Mouse (Mus musculus): ENCODE measurements around the gene Brap. TPM values are rescaled to one million over a fixed set of nuclear protein-coding genes. Genes with fewer than 3 reads are reported as not detected.
A peak's percentile ranks its signal among the peaks of the same experiment; 100 is the strongest.

Brap gene
- total and polyA plus RNA-seq, 3 experiments: 12.8 to 70.1 (median 30.0) TPM

- peak; percentile 66 for ATAC-seq (ENCODE audit: extremely low read depth, insufficient number of reproducible peaks, low FRiP score, poor library complexity, severe bottlenecking)
- peak within 1 kb of the TSS; percentile 90 for H3K4me3 ChIP-seq (ENCODE audit: low read depth, low read length)
- H3K27me3 ChIP-seq (ENCODE audit: insufficient read depth, low read length): no peaks in the 10 kb centered on the region
- peaks cover 16% of the 10 kb centered on the region for H3K36me3 ChIP-seq (replicated peaks)
- DNase-seq (ENCODE audit: low spot score): peak; percentile 93
- H3K4me1 ChIP-seq (ENCODE audit: insufficient read depth, low read depth, low read length): peaks cover 36% of the 10 kb centered on the region
- no peak for TF ChIP-seq POLR2AphosphoS5 (IDR thresholded peaks at IDR 0.05; ENCODE audit: insufficient replicate concordance, low read depth, low read length)
- no peak for TF ChIP-seq TAL1 (conservative IDR thresholded peaks at IDR 0.05; ENCODE audit: low read depth, low read length)
- TF ChIP-seq GATA1 (IDR thresholded peaks at IDR 0.05; ENCODE audit: borderline replicate concordance, low read length): no peak
- TF ChIP-seq GATA2 (IDR thresholded peaks at IDR 0.05; ENCODE audit: borderline replicate concordance, low read depth, low read length): no peak
- TF ChIP-seq CTCF (IDR thresholded peaks at IDR 0.05; ENCODE audit: low read depth, low read length): no peak
- H3K9me3 ChIP-seq (replicated peaks): no peaks in the 10 kb centered on the region
These were observed 51.0 kb downstream of the Brap start, which contains the start of gene Atxn2 for GRCm38 (mm10) chr5:121711174-121711927. Gene Atxn2 (plus strand): TSS chr5:121711337.

- no peak for TF ChIP-seq CTCF (IDR thresholded peaks at IDR 0.05; ENCODE audit: low read depth, low read length)
- DNase-seq (ENCODE audit: low spot score) (no peak), ATAC-seq (ENCODE audit: extremely low read depth, insufficient number of reproducible peaks, low FRiP score, poor library complexity, severe bottlenecking) (no peak)
- peaks cover 21% of the 10 kb centered on the region for H3K36me3 ChIP-seq (replicated peaks)
- H3K27me3 ChIP-seq (ENCODE audit: insufficient read depth, low read length): no peaks in the 10 kb centered on the region
- H3K9me3 ChIP-seq (replicated peaks): no peaks in the 10 kb centered on the region
- peaks cover 40% of the 10 kb centered on the region for H3K4me1 ChIP-seq (ENCODE audit: insufficient read depth, low read depth, low read length)
- peak overlapping the region; percentile 90 for H3K4me3 ChIP-seq (ENCODE audit: low read depth, low read length)
These were observed 51.5 kb downstream of the Brap start for GRCm38 (mm10) chr5:121711928-121712231.

GRCm38 (mm10) chr5:121712232-121712933, 52.0 kb downstream of the Brap start:
- DNase-seq (ENCODE audit: low spot score) (peak; percentile 44), ATAC-seq (ENCODE audit: extremely low read depth, insufficient number of reproducible peaks, low FRiP score, poor library complexity, severe bottlenecking) (no peak)
- Histone ChIP-seq H3K9me3 (replicated peaks) (no peaks in the 10 kb centered on the region), H3K27me3 (ENCODE audit: insufficient read depth, low read length) (no peaks in the 10 kb centered on the region), H3K36me3 (replicated peaks) (peaks cover 26% of the 10 kb centered on the region), H3K4me3 (ENCODE audit: low read depth, low read length) (peak overlapping the region; percentile 90), H3K4me1 (ENCODE audit: insufficient read depth, low read depth, low read length) (peaks cover 43% of the 10 kb centered on the region)
- TF ChIP-seq POLR2AphosphoS5 (IDR thresholded peaks at IDR 0.05; ENCODE audit: insufficient replicate concordance, low read depth, low read length): no peak
- TF ChIP-seq TAL1 (conservative IDR thresholded peaks at IDR 0.05; ENCODE audit: low read depth, low read length): no peak
- no peak for TF ChIP-seq GATA1 (IDR thresholded peaks at IDR 0.05; ENCODE audit: borderline replicate concordance, low read length)
- TF ChIP-seq CTCF (IDR thresholded peaks at IDR 0.05; ENCODE audit: low read depth, low read length): no peak
- TF ChIP-seq GATA2 (IDR thresholded peaks at IDR 0.05; ENCODE audit: borderline replicate concordance, low read depth, low read length): no peak

- Histone ChIP-seq H3K4me3 (ENCODE audit: low read depth, low read length) (peak overlapping the region; percentile 90), H3K9me3 (replicated peaks) (no peaks in the 10 kb centered on the region), H3K36me3 (replicated peaks) (peaks cover 32% of the 10 kb centered on the region), H3K27me3 (ENCODE audit: insufficient read depth, low read length) (no peaks in the 10 kb centered on the region), H3K4me1 (ENCODE audit: insufficient read depth, low read depth, low read length) (peaks cover 48% of the 10 kb centered on the region)
- ATAC-seq (ENCODE audit: extremely low read depth, insufficient number of reproducible peaks, low FRiP score, poor library complexity, severe bottlenecking): no peak
- peak; percentile 23 for DNase-seq (ENCODE audit: low spot score)
- TF ChIP-seq GATA1 (IDR thresholded peaks at IDR 0.05; ENCODE audit: borderline replicate concordance, low read length) (no peak), GATA2 (IDR thresholded peaks at IDR 0.05; ENCODE audit: borderline replicate concordance, low read depth, low read length) (no peak), TAL1 (conservative IDR thresholded peaks at IDR 0.05; ENCODE audit: low read depth, low read length) (no peak), CTCF (IDR thresholded peaks at IDR 0.05; ENCODE audit: low read depth, low read length) (no peak), POLR2AphosphoS5 (IDR thresholded peaks at IDR 0.05; ENCODE audit: insufficient replicate concordance, low read depth, low read length) (no peak)
These were observed 52.7 kb downstream of the Brap start for GRCm38 (mm10) chr5:121712934-121713538.

- Histone ChIP-seq H3K27me3 (ENCODE audit: insufficient read depth, low read length) (no peaks in the 10 kb centered on the region), H3K36me3 (replicated peaks) (peaks cover 36% of the 10 kb centered on the region), H3K9me3 (replicated peaks) (no peaks in the 10 kb centered on the region), H3K4me3 (ENCODE audit: low read depth, low read length) (no peak overlapping the region), H3K4me1 (ENCODE audit: insufficient read depth, low read depth, low read length) (peaks cover 52% of the 10 kb centered on the region)
- no peak for DNase-seq (ENCODE audit: low spot score)
- no peak for ATAC-seq (ENCODE audit: extremely low read depth, insufficient number of reproducible peaks, low FRiP score, poor library complexity, severe bottlenecking)
- TF ChIP-seq POLR2AphosphoS5 (IDR thresholded peaks at IDR 0.05; ENCODE audit: insufficient replicate concordance, low read depth, low read length) (no peak), CTCF (IDR thresholded peaks at IDR 0.05; ENCODE audit: low read depth, low read length) (no peak), GATA1 (IDR thresholded peaks at IDR 0.05; ENCODE audit: borderline replicate concordance, low read length) (no peak), TAL1 (conservative IDR thresholded peaks at IDR 0.05; ENCODE audit: low read depth, low read length) (no peak), GATA2 (IDR thresholded peaks at IDR 0.05; ENCODE audit: borderline replicate concordance, low read depth, low read length) (no peak)
These were observed 54.0 kb downstream of the Brap start for GRCm38 (mm10) chr5:121714331-121714730.

- TF ChIP-seq GATA1 (IDR thresholded peaks at IDR 0.05; ENCODE audit: borderline replicate concordance, low read length): no peak
- no peak for TF ChIP-seq POLR2AphosphoS5 (IDR thresholded peaks at IDR 0.05; ENCODE audit: insufficient replicate concordance, low read depth, low read length)
- no peak for TF ChIP-seq CTCF (IDR thresholded peaks at IDR 0.05; ENCODE audit: low read depth, low read length)
- no peak for TF ChIP-seq TAL1 (conservative IDR thresholded peaks at IDR 0.05; ENCODE audit: low read depth, low read length)
- no peak for TF ChIP-seq GATA2 (IDR thresholded peaks at IDR 0.05; ENCODE audit: borderline replicate concordance, low read depth, low read length)
- DNase-seq (ENCODE audit: low spot score): no peak
- no peak overlapping the region for H3K4me3 ChIP-seq (ENCODE audit: low read depth, low read length)
- H3K36me3 ChIP-seq (replicated peaks): peaks cover 42% of the 10 kb centered on the region
- peaks cover 53% of the 10 kb centered on the region for H3K4me1 ChIP-seq (ENCODE audit: insufficient read depth, low read depth, low read length)
- H3K27me3 ChIP-seq (ENCODE audit: insufficient read depth, low read length): no peaks in the 10 kb centered on the region
- H3K9me3 ChIP-seq (replicated peaks): no peaks in the 10 kb centered on the region
- no peak for ATAC-seq (ENCODE audit: extremely low read depth, insufficient number of reproducible peaks, low FRiP score, poor library complexity, severe bottlenecking)
These were observed 54.6 kb downstream of the Brap start for GRCm38 (mm10) chr5:121714928-121715327.
